Mouse (Mus musculus) spleen, postnatal 14 days (tissue): ENCODE results near the gene Kcnd2.

Experiments
- DNase-seq, 2 experiments: peaks; one replicate each; pipeline ENCODE4 v3.0.0; 2021 to 2022; ENCODE audit warnings: low spot score in 2 of 2

The Kcnd2 gene

GRCm38 (mm10) chr6:21692861-21693350 is 477.6 kb downstream of the Kcnd2 start:
- DNase-seq: no peak

DNA sequence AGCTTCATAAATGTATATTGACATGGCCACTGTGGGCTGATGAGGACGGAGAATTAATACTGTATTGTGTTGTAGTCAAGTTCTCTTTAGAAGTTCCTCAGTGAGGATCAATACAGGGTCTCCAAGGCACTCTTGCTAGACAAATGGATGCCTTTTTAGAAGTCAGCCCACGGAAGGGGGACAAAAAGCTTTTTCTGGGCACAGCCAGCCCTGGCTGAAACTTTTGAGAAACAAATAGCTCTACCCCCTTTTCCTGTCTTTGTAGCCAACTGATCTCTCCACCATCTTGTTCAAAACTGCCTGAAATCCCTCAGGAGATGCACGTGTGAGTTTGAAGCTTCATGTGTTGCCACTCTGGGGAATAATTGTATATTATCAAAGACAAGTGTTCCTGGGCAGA is 482.3 kb downstream of the Kcnd2 start:
- no peak for DNase-seq

- no peak for DNase-seq
These were observed 485.8 kb downstream of the Kcnd2 start for GRCm38 (mm10) chr6:21701131-21701530.

- DNase-seq: no peak
These were observed 493.9 kb downstream of the Kcnd2 start for GRCm38 (mm10) chr6:21709228-21709627.

- DNase-seq: no peak
These were observed 503.8 kb downstream of the Kcnd2 start for GRCm38 (mm10) chr6:21719121-21719520.

- DNase-seq: no peak
These were observed 506.9 kb downstream of the Kcnd2 start for GRCm38 (mm10) chr6:21722238-21722637.

GRCm38 (mm10) chr6:21740606-21741005 is 525.3 kb downstream of the Kcnd2 start:
- no peak for DNase-seq

DNA sequence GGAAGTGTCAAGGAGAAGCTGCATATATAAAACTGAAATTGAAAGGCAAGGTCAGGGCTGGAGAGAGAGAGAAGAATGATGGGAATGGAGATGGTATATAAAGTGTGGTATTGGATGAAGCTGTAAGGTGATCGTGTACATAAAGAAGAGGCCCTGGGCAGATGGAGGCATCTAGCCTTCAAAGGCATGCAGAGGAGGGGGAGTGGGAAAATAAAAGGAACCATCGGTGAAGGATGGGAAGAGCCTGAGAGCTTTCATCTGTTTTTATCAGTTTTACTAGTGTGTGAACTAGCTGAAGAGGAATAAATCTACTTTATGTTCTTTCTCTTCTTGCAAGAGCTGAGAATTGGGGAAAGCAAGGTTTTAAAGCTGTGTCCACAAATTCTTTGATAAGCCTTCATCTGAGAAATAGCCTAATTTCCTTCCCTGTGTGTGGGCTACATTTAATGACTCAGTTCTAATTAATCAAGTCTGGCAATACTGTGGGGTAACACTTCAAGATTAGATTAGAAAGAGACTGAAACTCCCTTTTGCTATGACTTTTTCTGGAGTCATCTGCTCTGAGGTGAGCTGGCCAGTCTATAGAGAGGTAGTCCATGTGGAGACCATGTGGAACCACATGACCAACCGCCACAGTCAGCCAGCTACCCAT is 529.4 kb downstream of the Kcnd2 start:
- no peak for DNase-seq

- no peak for DNase-seq
These were observed 532.2 kb downstream of the Kcnd2 start for GRCm38 (mm10) chr6:21747536-21747935.

DNA sequence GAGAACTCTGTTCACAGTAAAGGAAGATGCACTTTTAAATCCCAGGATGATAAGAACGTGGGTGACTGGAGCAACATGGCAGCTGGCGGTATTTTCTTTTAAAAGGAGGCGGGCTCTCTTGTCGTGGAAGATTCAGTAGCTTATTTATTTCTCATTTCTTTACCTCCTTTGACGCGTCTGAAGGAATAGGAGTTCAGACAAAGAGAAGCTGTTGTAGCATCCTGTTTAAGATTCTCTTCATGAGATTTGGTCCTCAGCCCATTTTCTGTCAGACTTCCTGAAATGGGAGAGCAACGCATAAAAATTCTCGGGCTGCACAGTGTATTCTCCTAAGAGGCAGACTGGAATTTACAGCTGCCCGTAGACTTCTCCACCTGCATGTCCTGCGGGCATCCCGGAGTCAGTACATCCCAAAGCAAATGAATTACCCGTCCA is 552.5 kb downstream of the Kcnd2 start:
- no peak for DNase-seq

- no peak for DNase-seq
These were observed 553.6 kb downstream of the Kcnd2 start for GRCm38 (mm10) chr6:21768745-21769446.

DNA sequence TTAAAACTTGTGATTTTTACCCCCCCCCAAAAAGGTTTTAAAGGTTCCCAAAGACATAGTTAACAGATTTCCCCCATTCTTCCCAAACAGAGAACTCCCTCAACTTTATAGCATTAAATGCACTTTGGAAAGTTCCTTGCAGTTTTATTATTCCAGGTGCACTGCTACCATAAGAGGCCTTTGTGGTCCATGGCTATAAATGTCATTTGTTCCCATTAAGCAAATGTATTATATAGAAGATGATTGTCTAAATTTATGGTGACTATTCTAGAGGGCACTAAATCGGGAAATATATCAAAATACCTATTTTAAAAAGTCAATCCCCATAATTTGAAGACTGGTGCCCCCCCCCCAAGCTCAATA is 554.1 kb downstream of the Kcnd2 start:
- DNase-seq: no peak

DNA sequence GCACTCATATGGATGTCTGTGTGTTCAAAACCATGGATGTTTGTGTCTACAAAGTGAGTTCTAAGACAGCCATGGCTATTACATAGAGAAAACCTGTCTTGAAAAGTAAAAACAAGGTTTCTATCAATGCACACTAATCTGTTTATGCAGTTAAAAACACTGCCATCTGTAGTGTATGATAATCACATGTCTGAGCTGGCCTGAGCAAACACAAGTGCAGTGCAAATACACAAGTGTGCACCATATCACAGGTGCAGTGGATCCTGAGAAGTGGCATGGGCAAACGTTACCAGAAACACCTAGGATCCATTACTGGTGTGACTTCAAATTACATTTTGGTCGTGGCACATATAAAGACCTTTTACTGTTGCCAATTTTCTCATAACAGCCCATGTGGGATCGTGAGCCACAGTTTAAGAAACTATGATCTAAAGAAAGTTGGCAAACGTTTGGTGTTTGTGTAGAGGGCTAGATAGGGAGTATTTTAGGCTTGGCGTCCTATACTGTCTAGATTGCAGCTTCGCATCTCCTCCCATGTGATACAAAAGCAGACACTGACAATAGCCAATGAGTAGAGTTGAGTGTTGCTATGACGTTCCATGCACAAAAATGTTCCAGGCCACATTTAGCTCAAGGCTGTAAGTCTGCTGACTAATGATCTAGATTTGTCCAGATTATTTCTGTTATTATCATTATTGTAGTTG is 559.1 kb downstream of the Kcnd2 start:
- no peak for DNase-seq
